Mouse (Mus musculus): ENCODE data around the gene Ccdc106. TPM values are rescaled to one million over a fixed set of nuclear protein-coding genes. Genes with fewer than 3 reads are reported as not detected.

Gene Ccdc106
- total and polyA plus RNA-seq, 3 experiments: 0.52 to 0.81 TPM; not detected in 1

- no peak within 1 kb of the TSS for H3K9ac ChIP-seq (ENCODE audit: insufficient read depth, low read depth)
- 0 out of 4 replicates have a peak, but pooled peaks cover 2 to 6% of the 10 kb centered on the region in 2 experiments for H3K4me1 ChIP-seq (ENCODE audit: control insufficient read depth in 1 of 2, insufficient read depth in 2 of 2)
- H3K36me3 ChIP-seq (replicated peaks in 1 of 2; ENCODE audit: control insufficient read depth in 1 of 2, insufficient read depth in 1 of 2, low read length in 1 of 2): no peaks in the 10 kb centered on the region
- H3K27me3 ChIP-seq (replicated peaks): peaks cover 68% of the 10 kb centered on the region
- dilution Hi-C loops (cut with MboI; ENCODE audit: extremely low pct_ligation_motif_present, extremely low pct_unique_long_range_greater_than_20kb, low sequenced_read_pairs): no loop called here
- H3K4me2 ChIP-seq (ENCODE audit: insufficient read depth, low read depth, poor library complexity, severe bottlenecking): no peak within 1 kb of the TSS
- no peak within 1 kb of the TSS for H3K4me3 ChIP-seq (replicated peaks in 1 of 3; ENCODE audit: low read depth in 2 of 3, low read length in 2 of 3, poor library complexity in 1 of 3)
- no peak for DNase-seq (ENCODE audit: extremely low read depth)
- no peak within 1 kb of the TSS for H3K27ac ChIP-seq (ENCODE audit: insufficient read depth, low read depth)
- H3K9me3 ChIP-seq (replicated peaks; ENCODE audit: low read length): no peaks in the 10 kb centered on the region
- TF ChIP-seq KAT2A (IDR thresholded peaks at IDR 0.05; ENCODE audit: insufficient replicate concordance, low read length): no peak
- TF ChIP-seq E2F4 (IDR thresholded peaks at IDR 0.05; ENCODE audit: insufficient replicate concordance, low read depth, low read length): no peak
- no peak for TF ChIP-seq SMC3 (IDR thresholded peaks at IDR 0.05; ENCODE audit: low read depth, low read length)
- TF ChIP-seq TBP (conservative IDR thresholded peaks at IDR 0.05; ENCODE audit: low read depth, low read length): no peak
- TF ChIP-seq POLR2AphosphoS2 (IDR thresholded peaks at IDR 0.05; ENCODE audit: low read depth, low read length): no peak
- no peak for TF ChIP-seq NELFE (IDR thresholded peaks at IDR 0.05; ENCODE audit: low read depth, low read length)
- no peak for TF ChIP-seq ZC3H11A (IDR thresholded peaks at IDR 0.05; ENCODE audit: low read depth, low read length)
- no peak for TF ChIP-seq EP300 (IDR thresholded peaks at IDR 0.05; ENCODE audit: low read length)
- TF ChIP-seq ZMIZ1 (IDR thresholded peaks at IDR 0.05; ENCODE audit: low read depth, low read length): no peak
- no peak for TF ChIP-seq MAFK (IDR thresholded peaks at IDR 0.05; ENCODE audit: insufficient replicate concordance, low read length)
- TF ChIP-seq CHD2 (IDR thresholded peaks at IDR 0.05; ENCODE audit: low read length): no peak
- no peak for TF ChIP-seq ZNF384 (IDR thresholded peaks at IDR 0.05; ENCODE audit: low read depth, low read length)
- TF ChIP-seq POLR2A (IDR thresholded peaks at IDR 0.05; ENCODE audit: low read depth, low read length): no peak
- no peaks in the 10 kb centered on the region for H3K79me2 ChIP-seq (replicated peaks; ENCODE audit: control insufficient read depth, extremely low read depth, insufficient read depth, poor library complexity, severe bottlenecking)
- in situ Hi-C loops (cut with MboI; ENCODE audit: low pct_ligation_motif_present, low pct_unique_long_range_greater_than_20kb, low sequenced_read_pairs): no loop called here
Measured at GRCm38 (mm10) chr7:4971068-4971467, 49.3 kb upstream of the Ccdc106 start, which contains the start of gene Sbk3. Sbk3 (minus strand) TSS chr7:4971168.

DNA sequence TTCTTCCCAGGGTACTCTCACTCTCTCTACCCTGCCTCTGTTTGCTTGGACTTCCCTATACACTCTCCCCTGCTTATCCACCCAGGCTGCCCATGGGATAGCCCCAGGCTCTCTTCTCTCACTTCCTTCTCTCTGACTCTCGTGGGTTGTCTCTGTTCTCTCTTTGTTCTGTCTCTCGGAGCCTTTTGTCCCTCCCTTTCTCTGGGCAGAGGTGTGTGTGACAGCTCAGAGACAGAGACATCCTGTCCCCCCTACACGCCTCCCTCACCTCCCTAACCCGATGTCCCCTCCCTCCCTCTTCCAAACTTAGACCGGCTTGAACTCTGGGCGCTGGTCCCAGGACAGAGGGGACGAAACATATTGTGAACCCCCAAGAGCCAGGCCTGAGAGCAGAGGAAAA is 48.6 kb upstream of the Ccdc106 start:
- Histone ChIP-seq H3K4me3 (replicated peaks in 1 of 3; ENCODE audit: low read depth in 2 of 3, low read length in 2 of 3, poor library complexity in 1 of 3) (no peak overlapping the region), H3K9ac (ENCODE audit: insufficient read depth, low read depth) (no peak overlapping the region), H3K36me3 (replicated peaks in 1 of 2; ENCODE audit: control insufficient read depth in 1 of 2, insufficient read depth in 1 of 2, low read length in 1 of 2) (no peaks in the 10 kb centered on the region), H3K9me3 (replicated peaks; ENCODE audit: low read length) (peaks cover 4% of the 10 kb centered on the region), H3K27me3 (replicated peaks) (peaks cover 68% of the 10 kb centered on the region), H3K4me2 (ENCODE audit: insufficient read depth, low read depth, poor library complexity, severe bottlenecking) (no peak overlapping the region), H3K79me2 (replicated peaks; ENCODE audit: control insufficient read depth, extremely low read depth, insufficient read depth, poor library complexity, severe bottlenecking) (no peaks in the 10 kb centered on the region), H3K4me1 (ENCODE audit: control insufficient read depth in 1 of 2, insufficient read depth in 2 of 2) (0 out of 4 replicates have a peak, but pooled peaks cover 2 to 6% of the 10 kb centered on the region in 2 experiments), H3K27ac (ENCODE audit: insufficient read depth, low read depth) (no peak overlapping the region)
- no peak for DNase-seq (ENCODE audit: extremely low read depth)
- no peak for TF ChIP-seq MYC (IDR thresholded peaks at IDR 0.05; ENCODE audit: low read depth, low read length)
- TF ChIP-seq HCFC1 (IDR thresholded peaks at IDR 0.05; ENCODE audit: low read depth, low read length): no peak
- no peak for TF ChIP-seq NELFE (IDR thresholded peaks at IDR 0.05; ENCODE audit: low read depth, low read length)
- no peak for TF ChIP-seq ZKSCAN1 (IDR thresholded peaks at IDR 0.05; ENCODE audit: borderline replicate concordance, low read depth, low read length)
- TF ChIP-seq IRF4 (IDR thresholded peaks at IDR 0.05; ENCODE audit: low read depth, low read length): no peak
- TF ChIP-seq ETS1 (conservative IDR thresholded peaks at IDR 0.05; ENCODE audit: low read depth, low read length): no peak
- TF ChIP-seq MAZ (IDR thresholded peaks at IDR 0.05; ENCODE audit: low read depth, low read length): no peak
- no peak for TF ChIP-seq RCOR1 (conservative IDR thresholded peaks at IDR 0.05; ENCODE audit: low read depth, low read length)
- no peak for TF ChIP-seq SIN3A (IDR thresholded peaks at IDR 0.05; ENCODE audit: low read length)
- TF ChIP-seq TBP (conservative IDR thresholded peaks at IDR 0.05; ENCODE audit: low read depth, low read length): no peak
- no peak for TF ChIP-seq ZNF384 (IDR thresholded peaks at IDR 0.05; ENCODE audit: low read depth, low read length)
- no peak for TF ChIP-seq E2F4 (IDR thresholded peaks at IDR 0.05; ENCODE audit: insufficient replicate concordance, low read depth, low read length)
- TF ChIP-seq EP300 (IDR thresholded peaks at IDR 0.05; ENCODE audit: low read length): no peak
- no peak for TF ChIP-seq USF1 (IDR thresholded peaks at IDR 0.05; ENCODE audit: low read depth, low read length)
- TF ChIP-seq MAX (IDR thresholded peaks at IDR 0.05; ENCODE audit: low read length): no peak
- no peak for TF ChIP-seq JUND (conservative IDR thresholded peaks at IDR 0.05; ENCODE audit: low read depth, low read length)
- in situ Hi-C loops (cut with MboI; ENCODE audit: low pct_ligation_motif_present, low pct_unique_long_range_greater_than_20kb, low sequenced_read_pairs) (no loop called here), dilution Hi-C loops (cut with MboI; ENCODE audit: extremely low pct_ligation_motif_present, extremely low pct_unique_long_range_greater_than_20kb, low sequenced_read_pairs) (no loop called here)

Measured in CH12.LX (cell line).